Mouse (Mus musculus) testis, adult 2 months (tissue): Measurements from ENCODE around the gene Gcg.

Experiments
- CTCF ChIP-seq: fragments of 200-500 bp; IDR thresholded peaks from 2 replicates; pipeline ENCODE4 v1.5.1; 2012; ENCODE audit warnings: low read depth, mild to moderate bottlenecking, inconsistent platforms, low read length, moderate library complexity; ENCODE audit not compliant: control insufficient read depth, insufficient read depth, insufficient replicate concordance
- POLR2A ChIP-seq: fragments of 200-500 bp; IDR thresholded peaks from 2 replicates; pipeline ENCODE4 v1.6.1; 2012; ENCODE audit warnings: low read depth, mild to moderate bottlenecking, inconsistent platforms, low read length, moderate library complexity; ENCODE audit not compliant: control insufficient read depth

- TF ChIP-seq CTCF (no peak), POLR2A (no peak)
These were observed 42.5 kb downstream of the Gcg start for GRCm38 (mm10) chr2:62440802-62441544.
